Mouse (Mus musculus): ENCODE data around the gene Mb21d2.

- TF ChIP-seq CTCF (IDR thresholded peaks at IDR 0.05; ENCODE audit: borderline replicate concordance, insufficient read depth, low read length) (no peak), POLR2A (IDR thresholded peaks at IDR 0.05; ENCODE audit: low read depth, low read length) (no peak)
These were observed 89.1 kb downstream of the Mb21d2 start for GRCm38 (mm10) chr16:28840075-28840974.
